9 mouse cellular contexts compared by ENCODE assay signal in the genomic region with DNA sequence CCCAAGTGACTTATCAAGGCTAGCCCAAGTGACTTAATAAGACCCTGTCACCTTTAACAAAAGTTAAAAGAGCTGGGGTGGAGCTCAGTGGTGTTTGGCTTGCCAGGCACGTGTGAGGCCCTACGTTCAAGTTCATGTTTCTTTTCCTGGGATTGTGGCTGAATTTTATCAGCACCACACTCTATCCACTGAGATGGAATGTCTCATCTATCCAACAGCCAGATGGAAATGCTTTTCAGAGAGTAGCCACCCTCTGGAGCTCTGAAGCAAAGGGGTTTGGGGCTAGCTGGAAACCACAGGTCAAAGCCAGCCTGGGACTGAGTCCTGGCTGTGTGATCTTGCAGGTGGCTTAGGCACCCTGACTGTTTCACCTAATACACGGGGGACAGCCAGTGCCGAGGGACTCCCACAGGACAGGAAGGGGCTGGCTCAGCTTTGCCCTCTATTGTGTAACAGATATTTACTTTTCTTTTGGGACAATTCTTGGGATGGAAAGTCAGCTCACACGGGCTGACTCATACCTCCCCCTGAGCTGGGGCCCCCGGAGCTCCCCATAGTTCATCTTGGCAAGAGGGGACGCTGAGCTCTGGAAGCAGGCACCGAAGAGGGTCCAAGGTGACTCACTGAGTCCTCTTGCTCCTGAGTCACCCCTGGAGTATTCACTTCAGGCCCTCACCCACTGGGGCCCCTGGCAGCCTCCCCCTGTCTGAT. TPM values are rescaled to one million over a fixed set of nuclear protein-coding genes. Genes with fewer than 3 reads are reported as not detected.
DNase-seq lines count a peak whose midpoint lies in the region; ATAC-seq and TF ChIP-seq lines count a peak whose summit lies in the region.
"Had no signal": no experiment of that assay in that cellular context is flagged by ENCODE, and none has a peak within 500 bp of the region (broad histone marks: within the 10 kb centered on the region; RNA-seq: fewer than 3 reads in every experiment).

No protein-coding gene starts in this region.

- H3K27me3 ChIP-seq in liver, embryonic 14.5 days (ENCODE audit: control insufficient read depth, insufficient read depth, low read length), result peaks cover 25% of the 10 kb centered on the region
- peaks cover 40% of the 10 kb centered on the region for H3K27me3 ChIP-seq in forebrain, embryonic 15.5 days

- TF ChIP-seq CTCF in liver, embryonic 14.5 days (IDR thresholded peaks at IDR 0.05; ENCODE audit: low read depth), result no peak

- DNase-seq in adrenal gland, adult (ENCODE audit: inconsistent age in 2 of 2, low spot score in 1 of 2), result peak; percentile 70 to 74
- DNase-seq in adrenal gland, postnatal 4 days (ENCODE audit: low spot score in 2 of 2), result no peak
- DNase-seq in lung, adult 18-20 months, result peak; percentile 57 to 77
- no peak for DNase-seq in lung, postnatal 14 days
- no peak for DNase-seq in liver, embryonic 14.5 days (ENCODE audit: low read depth in 3 of 3, low spot score in 3 of 3)
- DNase-seq in urinary bladder, postnatal 14 days (ENCODE audit: low spot score), result peak; percentile 72
- DNase-seq in neural tube, embryonic 10.5 days (ENCODE audit: extremely low spot score, low spot score), result no peak

- no peak overlapping the region for H3K9ac ChIP-seq in liver, embryonic 14.5 days (replicated peaks)
- no peak overlapping the region for H3K9ac ChIP-seq in forebrain, embryonic 15.5 days (replicated peaks)

- H3K4me2 ChIP-seq in liver, embryonic 14.5 days (ENCODE audit: low read depth), result no peak overlapping the region
- H3K4me2 ChIP-seq in forebrain, embryonic 15.5 days (replicated peaks), result no peak overlapping the region

- TF ChIP-seq EP300 in liver, embryonic 14.5 days (IDR thresholded peaks at IDR 0.05; ENCODE audit: low read depth), result no peak

- no peaks in the 10 kb centered on the region for H3K9me3 ChIP-seq in liver, embryonic 14.5 days (ENCODE audit: control insufficient read depth, low read length)
- H3K9me3 ChIP-seq in forebrain, embryonic 15.5 days, result no peaks in the 10 kb centered on the region

- no peak overlapping the region for H3K27ac ChIP-seq in liver, embryonic 14.5 days
- H3K27ac ChIP-seq in forebrain, embryonic 15.5 days (replicated peaks), result no peak overlapping the region

- ATAC-seq in liver, embryonic 14.5 days (ENCODE audit: insufficient read depth), result peak; percentile 12; the same call in 1 of the 2 replicates
- ATAC-seq in forebrain, embryonic 15.5 days (replicated peaks), result no peak

- H3K36me3 ChIP-seq in liver, embryonic 14.5 days (replicated peaks; ENCODE audit: control insufficient read depth, insufficient read depth, low read depth), result no peaks in the 10 kb centered on the region
- no peaks in the 10 kb centered on the region for H3K36me3 ChIP-seq in forebrain, embryonic 15.5 days

- H3K4me3 ChIP-seq in liver, embryonic 14.5 days (ENCODE audit: insufficient read depth in 1 of 2, low read depth in 2 of 2, low read length in 2 of 2), result no peak overlapping the region
- no peak overlapping the region for H3K4me3 ChIP-seq in forebrain, embryonic 15.5 days

- WGBS in liver, embryonic 14.5 days (ENCODE audit: insufficient replicate concordance), result 48% methylated on average over 8 of the region's 8 CpGs
- 66% methylated on average over 8 of the region's 8 CpGs for WGBS in forebrain, embryonic 15.5 days

- H3K4me1 ChIP-seq in liver, embryonic 14.5 days (replicated peaks; ENCODE audit: control insufficient read depth in 2 of 2, insufficient read depth in 2 of 2, low read length in 1 of 2), result peaks cover 0 to 4% of the 10 kb centered on the region in 2 experiments; a peak in 1 of 4 replicates
- peaks cover 11% of the 10 kb centered on the region for H3K4me1 ChIP-seq in forebrain, embryonic 15.5 days

RNA-seq across cellular contexts. Expression of a gene that starts 3.5 kb away (rescaled TPM):
- 1 to 10 TPM; 1.9 to 2.9 TPM for total RNA-seq in adrenal gland, postnatal 4 days (2021)
- 0.15 and 0.27 TPM in 2 replicates for polyA plus RNA-seq in liver, embryonic 14.5 days (2012; rRNA removed)
- 0.20 and 0.30 TPM in 2 replicates for polyA plus RNA-seq in liver, embryonic 14.5 days (2014; fragmentation: Nextera tagmentation; extraction: Ambion mirVana)
- 0.19 TPM in 2 replicates for polyA plus RNA-seq in forebrain, embryonic 15.5 days (2015; fragmentation: Nextera tagmentation; extraction: Ambion mirVana)
- total RNA-seq: megakaryocyte-erythroid progenitor cell, adult 5-6 weeks had no signal

RNA-seq across cellular contexts. Expression of a gene that starts 11.2 kb away (rescaled TPM):
- total RNA-seq in adrenal gland, postnatal 4 days (2021), result under 1 TPM; 0.34 to 0.40 TPM
- 0.01 TPM in 1 of 2 replicates, not detected in the other for polyA plus RNA-seq in liver, embryonic 14.5 days (2012; rRNA removed)
- polyA plus RNA-seq in liver, embryonic 14.5 days (2014; fragmentation: Nextera tagmentation; extraction: Ambion mirVana), result not detected in 2 replicates
- 0.06 and 0.11 TPM in 2 replicates for polyA plus RNA-seq in forebrain, embryonic 15.5 days (2015; fragmentation: Nextera tagmentation; extraction: Ambion mirVana)
- total RNA-seq: megakaryocyte-erythroid progenitor cell, adult 5-6 weeks had no signal

Comparison
In these comparisons a context has a peak if more than half of its experiments do, and no peak if none do; other contexts are left out.
1. DNase-seq: peak in adrenal gland, adult (2 of 2), lung, adult 18-20 months (2 of 2) and urinary bladder, postnatal 14 days (single experiment); none in adrenal gland, postnatal 4 days (0 of 2), lung, postnatal 14 days (single experiment), liver, embryonic 14.5 days (0 of 3) and neural tube, embryonic 10.5 days (single experiment).